Mouse (Mus musculus) limb, embryonic 15.5 days (tissue): ENCODE measurements around the gene Cpne5. TPM values are rescaled to one million over a fixed set of nuclear protein-coding genes. Genes with fewer than 3 reads are reported as not detected.

Experiments used
- ATAC-seq: fragments of 200-750 bp; cut with Nextera tagmentation; 2 replicates; pipeline ENCODE4 v1.8.0; 2017; ENCODE audit warnings: low read depth, moderate TSS enrichment; ENCODE audit not compliant: insufficient number of reproducible peaks, low FRiP score, low TSS enrichment
- H3K27ac ChIP-seq: fragments of 300-500 bp; sonication (generic); 2 replicates; pipeline ENCODE4 v1.5.1; 2015; ENCODE audit warnings: moderate library complexity, mild to moderate bottlenecking, inconsistent platforms
- H3K27me3 ChIP-seq: fragments of 300-500 bp; sonication (generic); 2 replicates; pipeline ENCODE4 v1.6.1; 2015; ENCODE audit warnings: inconsistent platforms
- H3K36me3 ChIP-seq: fragments of 300-500 bp; sonication (generic); 2 replicates; pipeline ENCODE4 v1.6.1; 2015; ENCODE audit warnings: inconsistent platforms
- H3K4me1 ChIP-seq: fragments of 300-500 bp; sonication (generic); 2 replicates; pipeline ENCODE4 v1.6.1; 2015; ENCODE audit warnings: inconsistent platforms
- H3K4me2 ChIP-seq: fragments of 300-500 bp; sonication (generic); 2 replicates; pipeline ENCODE4 v1.6.1; 2015; ENCODE audit warnings: mild to moderate bottlenecking, inconsistent platforms
- H3K4me3 ChIP-seq: fragments of 300-500 bp; sonication (generic); 2 replicates; pipeline ENCODE4 v1.5.1; 2015; ENCODE audit warnings: mild to moderate bottlenecking, inconsistent platforms
- H3K9ac ChIP-seq: fragments of 300-500 bp; sonication (generic); 2 replicates; pipeline ENCODE4 v1.6.1; 2015; ENCODE audit warnings: inconsistent platforms
- H3K9me3 ChIP-seq: fragments of 300-500 bp; sonication (generic); 2 replicates; pipeline ENCODE4 v1.6.1; 2016; ENCODE audit warnings: inconsistent platforms
- WGBS: fragments of 180-500 bp; shearing (Covaris S2); methylation state at CpG from one replicate; pipeline ENCODE4 v1.1.7; 2015; 5-methylcytosine and 5-hydroxymethylcytosine counted together
- polyA plus RNA-seq: library from polyadenylated mRNA; unstranded; fragments of >200 nt; fragmentation: Nextera tagmentation; extraction: Ambion mirVana; gene quantifications from 2 replicates; pipeline ENCODE4 v1.2.1, GENCODE M21; 2015

Gene Cpne5
- polyA plus RNA-seq, 1 experiment from 2014 or later, result 15.4 TPM

GRCm38 (mm10) chr17:29164469-29165111, 73.4 kb downstream of the Cpne5 start:
- Histone ChIP-seq H3K4me3 (no peak overlapping the region), H3K4me1 (peaks cover 24% of the 10 kb centered on the region), H3K27ac (no peak overlapping the region), H3K4me2 (no peak overlapping the region), H3K9ac (no peak overlapping the region), H3K9me3 (no peaks in the 10 kb centered on the region), H3K36me3 (peaks cover 3% of the 10 kb centered on the region; the same call in 1 of the 2 replicates), H3K27me3 (no peaks in the 10 kb centered on the region)
- 19% methylated on average over 17 of the region's 17 CpGs for WGBS
- ATAC-seq, result no peak

DNA sequence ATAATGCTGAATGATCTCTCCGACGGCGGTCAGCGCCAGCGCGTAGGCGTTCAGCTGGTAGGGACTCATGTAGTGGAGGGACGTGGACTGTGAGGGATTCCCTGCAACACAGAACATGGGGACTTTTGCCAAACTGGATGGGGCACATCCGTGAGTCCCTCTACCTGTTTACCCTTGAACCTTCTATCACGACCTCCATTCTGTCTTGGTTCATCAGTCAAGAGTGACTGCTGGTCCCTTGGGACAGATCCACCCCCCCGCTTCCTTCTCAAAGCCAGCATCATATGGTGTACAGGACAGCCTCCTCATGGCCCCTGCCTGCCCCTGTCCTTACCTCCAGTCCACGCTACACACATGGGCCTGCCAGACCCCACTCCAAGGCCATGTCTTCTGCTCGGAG, 75.6 kb downstream of the Cpne5 start:
- WGBS, result 93% methylated on average over 13 of the region's 13 CpGs
- H3K27me3 ChIP-seq, result no peaks in the 10 kb centered on the region

GRCm38 (mm10) chr17:29159743-29160455, 78.1 kb downstream of the Cpne5 start:
- ATAC-seq, result 0 out of 2 replicates have a peak, but pooled peaks have one; percentile 16
- Histone ChIP-seq H3K9ac (no peak overlapping the region), H3K27ac (no peak overlapping the region), H3K27me3 (no peaks in the 10 kb centered on the region), H3K4me3 (no peak overlapping the region), H3K9me3 (no peaks in the 10 kb centered on the region), H3K36me3 (peaks cover 3% of the 10 kb centered on the region; the same call in 1 of the 2 replicates), H3K4me1 (peaks cover 20% of the 10 kb centered on the region), H3K4me2 (no peak overlapping the region)
- 73% methylated on average over 16 of the region's 16 CpGs for WGBS

More for the DNA sequence above, 75.6 kb downstream of the Cpne5 start:
- no peak overlapping the region for H3K9ac ChIP-seq
- H3K4me3 ChIP-seq, result no peak overlapping the region
- H3K9me3 ChIP-seq, result no peaks in the 10 kb centered on the region
- peaks cover 3% of the 10 kb centered on the region; the same call in 1 of the 2 replicates for H3K36me3 ChIP-seq
- no peak overlapping the region for H3K27ac ChIP-seq
- H3K4me1 ChIP-seq, result peaks cover 21% of the 10 kb centered on the region
- H3K4me2 ChIP-seq, result no peak overlapping the region
- no peak for ATAC-seq

GRCm38 (mm10) chr17:29159320-29159719, 78.6 kb downstream of the Cpne5 start:
- no peak overlapping the region for H3K4me3 ChIP-seq
- H3K27ac ChIP-seq, result no peak overlapping the region
- no peak for ATAC-seq
- WGBS, result 84% methylated on average over 5 of the region's 5 CpGs
- peaks cover 3% of the 10 kb centered on the region; the same call in 1 of the 2 replicates for H3K36me3 ChIP-seq
- H3K9ac ChIP-seq, result no peak overlapping the region
- no peak overlapping the region for H3K4me2 ChIP-seq
- H3K4me1 ChIP-seq, result peaks cover 14% of the 10 kb centered on the region
- H3K27me3 ChIP-seq, result no peaks in the 10 kb centered on the region
- H3K9me3 ChIP-seq, result no peaks in the 10 kb centered on the region

- no peak overlapping the region for H3K27ac ChIP-seq
- no peak overlapping the region for H3K4me3 ChIP-seq
- H3K4me2 ChIP-seq, result no peak overlapping the region
- H3K27me3 ChIP-seq, result no peaks in the 10 kb centered on the region
- H3K36me3 ChIP-seq, result peaks cover 3% of the 10 kb centered on the region; the same call in 1 of the 2 replicates
- ATAC-seq, result no peak
- H3K9ac ChIP-seq, result no peak overlapping the region
- no peaks in the 10 kb centered on the region for H3K9me3 ChIP-seq
- H3K4me1 ChIP-seq, result peaks cover 11% of the 10 kb centered on the region
- 94% methylated on average over 15 of the region's 15 CpGs for WGBS
Observed at GRCm38 (mm10) chr17:29158899-29159298, 79.1 kb downstream of the Cpne5 start.

- Histone ChIP-seq H3K36me3 (peaks cover 3% of the 10 kb centered on the region; the same call in 1 of the 2 replicates), H3K9me3 (no peaks in the 10 kb centered on the region), H3K9ac (no peak overlapping the region), H3K27me3 (no peaks in the 10 kb centered on the region), H3K4me1 (peaks cover 11% of the 10 kb centered on the region), H3K4me3 (no peak overlapping the region), H3K4me2 (no peak overlapping the region), H3K27ac (no peak overlapping the region; the same call in 1 of the 2 replicates)
- ATAC-seq, result no peak
- 81% methylated on average over 8 of the region's 8 CpGs for WGBS
Observed at GRCm38 (mm10) chr17:29156866-29157265, 81.1 kb downstream of the Cpne5 start.

DNA sequence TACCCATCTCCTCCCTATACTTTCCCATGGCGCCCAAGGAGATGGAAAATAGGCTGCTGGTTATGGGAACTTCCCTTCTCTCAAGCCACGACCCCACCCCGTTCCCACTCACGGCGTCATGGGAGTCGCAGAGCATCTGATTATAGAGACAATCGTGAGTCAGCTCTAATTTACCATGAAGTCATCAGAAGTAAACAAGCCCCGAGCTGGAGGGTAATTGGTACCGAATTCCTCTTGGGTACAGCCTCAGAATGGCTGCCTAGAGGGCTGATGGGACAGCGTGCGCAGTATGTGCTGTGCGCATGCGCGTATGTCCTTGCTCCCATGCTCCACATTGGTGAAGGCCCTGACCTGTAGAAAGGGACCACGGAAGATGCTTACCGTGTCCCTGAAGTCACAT, 81.6 kb downstream of the Cpne5 start:
- no peaks in the 10 kb centered on the region for H3K27me3 ChIP-seq
- peaks cover 11% of the 10 kb centered on the region for H3K4me1 ChIP-seq
- peaks cover 2% of the 10 kb centered on the region; the same call in 1 of the 2 replicates for H3K36me3 ChIP-seq
- H3K4me3 ChIP-seq, result no peak overlapping the region
- H3K27ac ChIP-seq, result peak overlapping the region; percentile 35; the same call in 1 of the 2 replicates
- no peaks in the 10 kb centered on the region for H3K9me3 ChIP-seq
- no peak for ATAC-seq
- H3K9ac ChIP-seq, result no peak overlapping the region
- 79% methylated on average over 16 of the region's 16 CpGs for WGBS
- H3K4me2 ChIP-seq, result no peak overlapping the region

DNA sequence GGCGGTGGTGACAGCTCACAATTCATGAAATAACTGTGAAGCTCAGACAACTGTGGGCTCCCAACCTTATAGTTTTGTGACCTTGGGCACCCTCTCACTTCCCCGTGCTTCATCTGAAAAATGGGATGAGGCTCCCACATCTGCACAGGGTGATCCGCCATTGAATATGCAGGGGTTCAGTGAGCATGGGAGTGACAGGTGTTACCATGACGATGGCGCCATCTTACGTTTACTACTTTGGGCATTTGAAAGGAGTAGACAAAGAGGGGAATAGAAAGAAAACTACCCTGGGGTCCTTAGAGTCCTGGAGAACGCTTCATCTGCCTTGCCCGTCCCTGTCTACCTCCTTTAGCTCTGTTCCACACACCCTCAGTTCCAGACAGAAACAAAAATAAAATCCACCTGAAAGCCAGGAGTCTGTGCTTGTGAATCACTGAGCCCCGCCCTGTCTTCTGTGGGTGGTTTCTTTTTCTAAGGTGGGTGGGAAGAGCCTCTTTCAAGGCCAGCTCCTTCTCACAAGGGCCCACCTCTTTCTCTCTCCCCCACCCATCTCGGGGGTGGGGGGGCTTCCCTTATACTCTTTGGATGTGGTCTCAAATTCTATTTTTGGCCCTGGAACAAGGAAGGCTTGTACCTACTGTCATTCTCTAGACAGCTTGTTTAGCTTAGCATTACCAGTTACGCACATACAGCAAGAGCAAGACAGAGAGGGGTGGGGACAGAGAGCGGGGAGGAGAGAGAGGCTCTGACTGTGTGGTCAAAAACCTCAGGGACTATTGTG, 82.4 kb downstream of the Cpne5 start:
- H3K27ac ChIP-seq, result peak overlapping the region; percentile 35
- H3K4me3 ChIP-seq, result no peak overlapping the region
- ATAC-seq, result no peak
- no peaks in the 10 kb centered on the region for H3K36me3 ChIP-seq
- H3K9me3 ChIP-seq, result no peaks in the 10 kb centered on the region
- no peaks in the 10 kb centered on the region for H3K27me3 ChIP-seq
- no peak overlapping the region for H3K4me2 ChIP-seq
- H3K9ac ChIP-seq, result no peak overlapping the region
- peaks cover 11% of the 10 kb centered on the region for H3K4me1 ChIP-seq
- WGBS, result 76% methylated on average over 12 of the region's 12 CpGs

- Histone ChIP-seq H3K27me3 (no peaks in the 10 kb centered on the region), H3K4me3 (no peak overlapping the region), H3K4me2 (no peak overlapping the region), H3K36me3 (no peaks in the 10 kb centered on the region), H3K27ac (no peak overlapping the region), H3K4me1 (peaks cover 20% of the 10 kb centered on the region), H3K9ac (no peak overlapping the region), H3K9me3 (no peaks in the 10 kb centered on the region)
- WGBS, result 77% methylated on average over 13 of the region's 13 CpGs
- no peak for ATAC-seq
Observed at GRCm38 (mm10) chr17:29154247-29154646, 83.7 kb downstream of the Cpne5 start.

GRCm38 (mm10) chr17:29152547-29152946, 85.4 kb downstream of the Cpne5 start:
- Histone ChIP-seq H3K9ac (no peak overlapping the region), H3K27ac (no peak overlapping the region), H3K9me3 (no peaks in the 10 kb centered on the region), H3K36me3 (no peaks in the 10 kb centered on the region), H3K4me3 (no peak overlapping the region), H3K4me1 (peaks cover 25% of the 10 kb centered on the region), H3K4me2 (no peak overlapping the region), H3K27me3 (no peaks in the 10 kb centered on the region)
- 67% methylated on average over 5 of the region's 5 CpGs for WGBS
- no peak for ATAC-seq

DNA sequence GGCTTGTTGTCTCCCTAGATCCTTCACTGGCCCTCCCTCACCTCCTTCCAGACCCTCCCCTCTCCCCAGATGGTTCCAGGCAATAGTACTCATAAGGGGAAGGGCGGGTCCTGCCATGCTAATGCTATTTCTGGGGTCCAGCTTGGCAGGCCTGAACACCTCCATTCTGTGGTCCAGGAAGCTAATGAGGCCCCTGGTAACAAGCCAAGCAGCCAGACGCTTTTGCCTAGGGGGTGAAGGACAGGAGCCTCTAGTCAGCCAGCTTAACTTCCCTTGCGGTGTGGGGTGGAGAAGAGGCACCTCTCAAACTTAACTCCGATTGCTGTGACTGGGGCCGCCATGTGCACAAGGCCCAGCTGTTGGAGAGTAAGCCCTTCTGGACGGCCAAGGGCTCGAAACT, 88.2 kb downstream of the Cpne5 start:
- Histone ChIP-seq H3K9ac (no peak overlapping the region), H3K4me1 (peaks cover 14% of the 10 kb centered on the region), H3K4me3 (no peak overlapping the region), H3K36me3 (no peaks in the 10 kb centered on the region), H3K27me3 (no peaks in the 10 kb centered on the region), H3K27ac (peak overlapping the region; percentile 4; the same call in 1 of the 2 replicates), H3K4me2 (no peak overlapping the region), H3K9me3 (no peaks in the 10 kb centered on the region)
- no peak for ATAC-seq
- WGBS, result 44% methylated on average over 7 of the region's 7 CpGs
